Comparison of ENCODE assay signal across 17 mouse cellular contexts in the genomic region with DNA sequence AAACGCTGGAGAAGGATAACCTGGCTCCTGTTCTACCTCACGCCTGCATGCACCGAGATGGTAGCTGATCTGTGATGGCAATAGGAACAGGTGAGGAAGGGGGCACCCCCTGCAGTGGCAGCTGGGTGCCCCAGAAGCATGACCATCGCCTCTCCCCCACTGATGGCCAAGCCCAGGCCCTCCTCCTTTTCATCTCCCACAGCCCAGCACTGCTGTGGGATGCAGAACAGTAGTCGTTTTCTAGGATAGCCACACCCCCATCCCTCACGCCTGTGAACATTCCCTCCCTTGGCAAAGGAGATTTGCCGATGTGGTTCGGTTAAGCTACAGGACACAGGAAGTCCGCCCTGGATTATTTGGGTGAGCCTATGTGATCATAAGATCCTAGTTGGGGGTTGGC.
DNase-seq lines count a peak whose midpoint lies in the region; ATAC-seq lines count a peak whose summit lies in the region.
"Had no signal": no experiment of that assay in that cellular context is flagged by ENCODE, and none has a peak within 500 bp of the region (broad histone marks: within the 10 kb centered on the region; RNA-seq: fewer than 3 reads in every experiment).

No protein-coding gene starts in this region.

- WGBS in heart, embryonic 14.5 days, result 50% methylated on average over 9 of the region's 9 CpGs
- WGBS in kidney, embryonic 16.5 days, result 46% methylated on average over 9 of the region's 9 CpGs
- WGBS in embryonic facial prominence, embryonic 13.5 days, result 66% methylated on average over 9 of the region's 9 CpGs
- 65% methylated on average over 9 of the region's 9 CpGs for WGBS in embryonic facial prominence, embryonic 14.5 days

- H3K4me2 ChIP-seq in heart, embryonic 14.5 days (ENCODE audit: low read length), result peak overlapping the region; percentile 53; the same call in 1 of the 2 replicates
- no peak overlapping the region for H3K4me2 ChIP-seq in kidney, embryonic 16.5 days (replicated peaks; ENCODE audit: low read depth, low read length)
- no peak overlapping the region for H3K4me2 ChIP-seq in embryonic facial prominence, embryonic 13.5 days
- H3K4me2 ChIP-seq in embryonic facial prominence, embryonic 14.5 days (ENCODE audit: low read depth, low read length), result no peak overlapping the region
- H3K4me2 ChIP-seq: embryonic facial prominence, embryonic 15.5 days; liver, embryonic 13.5 days; neural tube, embryonic 13.5 days had no signal

- no peak for DNase-seq in heart, postnatal 4 days
- no peak for DNase-seq in kidney, postnatal 10 days
- no peak for DNase-seq in embryonic facial prominence, embryonic 14.5 days (ENCODE audit: low spot score)
- no peak for DNase-seq in embryo, embryonic 10 days (ENCODE audit: low spot score)
- DNase-seq: adrenal gland, postnatal 36 days; cerebellum, adult 2 months; gastrocnemius, postnatal 25 days; liver, embryonic 13.5 days; lung, postnatal 36 days; right cerebral cortex, postnatal 25 days; thymus, postnatal 4 days had no signal

- H3K4me1 ChIP-seq in heart, embryonic 14.5 days (ENCODE audit: control insufficient read depth in 2 of 2, insufficient read depth in 2 of 2, low read length in 2 of 2), result peaks cover 20 to 37% of the 10 kb centered on the region in 2 experiments
- H3K4me1 ChIP-seq in kidney, embryonic 16.5 days (ENCODE audit: insufficient read depth, low read length), result peaks cover 48% of the 10 kb centered on the region
- peaks cover 26% of the 10 kb centered on the region for H3K4me1 ChIP-seq in embryonic facial prominence, embryonic 13.5 days
- peaks cover 16% of the 10 kb centered on the region for H3K4me1 ChIP-seq in embryonic facial prominence, embryonic 14.5 days (ENCODE audit: control insufficient read depth, insufficient read depth, low read length)

- no peak overlapping the region for H3K4me3 ChIP-seq in heart, embryonic 14.5 days (ENCODE audit: control insufficient read depth in 1 of 2, insufficient read depth in 1 of 2, low read depth in 1 of 2, low read length in 2 of 2)
- H3K4me3 ChIP-seq in kidney, embryonic 16.5 days (ENCODE audit: low read length), result no peak overlapping the region
- no peak overlapping the region for H3K4me3 ChIP-seq in embryonic facial prominence, embryonic 13.5 days
- H3K4me3 ChIP-seq in embryonic facial prominence, embryonic 14.5 days (ENCODE audit: low read depth, low read length), result no peak overlapping the region
- H3K4me3 ChIP-seq: embryonic facial prominence, embryonic 15.5 days; forebrain, embryonic 10.5 days; liver, embryonic 13.5 days; neural tube, embryonic 13.5 days had no signal

- no peaks in the 10 kb centered on the region for H3K27me3 ChIP-seq in heart, embryonic 14.5 days (ENCODE audit: control insufficient read depth, insufficient read depth, low read length)
- H3K27me3 ChIP-seq in kidney, embryonic 16.5 days (ENCODE audit: insufficient read depth, low read length), result no peaks in the 10 kb centered on the region
- no peaks in the 10 kb centered on the region for H3K27me3 ChIP-seq in embryonic facial prominence, embryonic 13.5 days
- no peaks in the 10 kb centered on the region for H3K27me3 ChIP-seq in embryonic facial prominence, embryonic 14.5 days (replicated peaks; ENCODE audit: control insufficient read depth, insufficient read depth, low read length)
- H3K27me3 ChIP-seq: embryonic facial prominence, embryonic 15.5 days; liver, embryonic 13.5 days; neural tube, embryonic 13.5 days had no signal

- no peak overlapping the region for H3K9ac ChIP-seq in heart, embryonic 14.5 days (ENCODE audit: low read length)
- no peak overlapping the region for H3K9ac ChIP-seq in kidney, embryonic 16.5 days (replicated peaks; ENCODE audit: low read length)
- H3K9ac ChIP-seq in embryonic facial prominence, embryonic 13.5 days, result no peak overlapping the region
- no peak overlapping the region for H3K9ac ChIP-seq in embryonic facial prominence, embryonic 14.5 days (ENCODE audit: low read depth, low read length)
- H3K9ac ChIP-seq: embryonic facial prominence, embryonic 15.5 days; liver, embryonic 13.5 days; neural tube, embryonic 13.5 days had no signal

- no peaks in the 10 kb centered on the region for H3K36me3 ChIP-seq in heart, embryonic 14.5 days (ENCODE audit: control insufficient read depth, insufficient read depth, low read length)
- H3K36me3 ChIP-seq in kidney, embryonic 16.5 days (ENCODE audit: insufficient read depth, low read length), result no peaks in the 10 kb centered on the region
- H3K36me3 ChIP-seq in embryonic facial prominence, embryonic 13.5 days, result no peaks in the 10 kb centered on the region
- no peaks in the 10 kb centered on the region for H3K36me3 ChIP-seq in embryonic facial prominence, embryonic 14.5 days (ENCODE audit: control insufficient read depth, insufficient read depth, low read length)
- H3K36me3 ChIP-seq: embryonic facial prominence, embryonic 15.5 days; liver, embryonic 13.5 days; neural tube, embryonic 13.5 days had no signal

- no peaks in the 10 kb centered on the region for H3K9me3 ChIP-seq in heart, embryonic 14.5 days (ENCODE audit: control insufficient read depth, low read length)
- H3K9me3 ChIP-seq in kidney, embryonic 16.5 days (ENCODE audit: low read length), result no peaks in the 10 kb centered on the region
- H3K9me3 ChIP-seq in embryonic facial prominence, embryonic 13.5 days, result no peaks in the 10 kb centered on the region
- no peaks in the 10 kb centered on the region for H3K9me3 ChIP-seq in embryonic facial prominence, embryonic 14.5 days (ENCODE audit: control insufficient read depth, low read length)
- H3K9me3 ChIP-seq: embryonic facial prominence, embryonic 15.5 days; forebrain, embryonic 10.5 days; liver, embryonic 13.5 days; neural tube, embryonic 13.5 days had no signal

- H3K27ac ChIP-seq in heart, embryonic 14.5 days (replicated peaks in 1 of 2; ENCODE audit: control insufficient read depth in 1 of 2, insufficient read depth in 1 of 2, low read depth in 2 of 2, low read length in 2 of 2), result peak overlapping the region; percentile 56 to 69
- peak overlapping the region; percentile 63; the same call in 1 of the 2 replicates for H3K27ac ChIP-seq in kidney, embryonic 16.5 days (ENCODE audit: low read length)
- peak overlapping the region; percentile 49; the same call in 1 of the 2 replicates for H3K27ac ChIP-seq in embryonic facial prominence, embryonic 13.5 days
- H3K27ac ChIP-seq in embryonic facial prominence, embryonic 14.5 days (replicated peaks; ENCODE audit: low read depth, low read length), result 0 out of 2 replicates have a peak overlapping the region, but pooled peaks have one; percentile 63
- H3K27ac ChIP-seq: embryonic facial prominence, embryonic 15.5 days; forebrain, embryonic 10.5 days; liver, embryonic 13.5 days; neural tube, embryonic 13.5 days had no signal

- peak; percentile 40; the same call in 1 of the 2 replicates for ATAC-seq in heart, embryonic 14.5 days (ENCODE audit: insufficient number of reproducible peaks, insufficient read depth, low FRiP score, low read depth)
- ATAC-seq in kidney, embryonic 16.5 days (ENCODE audit: low FRiP score, low TSS enrichment), result peak; percentile 62; the same call in 1 of the 2 replicates
- ATAC-seq in embryonic facial prominence, embryonic 13.5 days (ENCODE audit: insufficient number of reproducible peaks, insufficient read depth, low FRiP score, low TSS enrichment, low read depth), result no peak; the same call in 1 of the 2 replicates
- no peak for ATAC-seq in embryonic facial prominence, embryonic 14.5 days (ENCODE audit: low read depth)

Comparison
In these comparisons a context has a peak if more than half of its experiments do, and no peak if none do; other contexts are left out.
1. ATAC-seq: peak in heart, embryonic 14.5 days (single experiment) and kidney, embryonic 16.5 days (single experiment); none in embryonic facial prominence, embryonic 13.5 days (single experiment) and embryonic facial prominence, embryonic 14.5 days (single experiment).
2. Peak in every context shown above with its lines, with median percentiles within 50 percentile points of each other: H3K27ac ChIP-seq.